Mouse (Mus musculus) layer of hippocampus, adult 18-20 months (tissue): ENCODE measurements around the gene Glipr1. TPM values are rescaled to one million over a fixed set of nuclear protein-coding genes. Genes with fewer than 3 reads are reported as not detected.
"Not testable (repeated sequence)": the region's sequence is repeated elsewhere in the genome, so short reads cannot be mapped to it uniquely, and the experiment has no call there.

Source experiments
- DNase-seq, 2 experiments: peaks; one replicate each; pipeline ENCODE4 v3.0.0; 2022; ENCODE audit warnings: low spot score in 2 of 2
- long read RNA-seq: library from polyadenylated mRNA; stranded (forward); transcript quantifications from one replicate; pipeline ENCODE4 v2.0.0, GENCODE M21; 2021
- total RNA-seq, 2 experiments: library from RNA; stranded (reverse); gene quantifications; 2 replicates each; pipeline ENCODE4 v1.2.3; 2021

Glipr1 gene
- total RNA-seq, result 1 to 10 TPM in 1 of 2 experiments, under 1 TPM in 1; 0.81 to 1.8 TPM
- long read RNA-seq, partial matches to known transcripts, result 0 of 1 reads
- long read RNA-seq, other reads (novel, unspliced or antisense), result 0 of 1 reads

DNA sequence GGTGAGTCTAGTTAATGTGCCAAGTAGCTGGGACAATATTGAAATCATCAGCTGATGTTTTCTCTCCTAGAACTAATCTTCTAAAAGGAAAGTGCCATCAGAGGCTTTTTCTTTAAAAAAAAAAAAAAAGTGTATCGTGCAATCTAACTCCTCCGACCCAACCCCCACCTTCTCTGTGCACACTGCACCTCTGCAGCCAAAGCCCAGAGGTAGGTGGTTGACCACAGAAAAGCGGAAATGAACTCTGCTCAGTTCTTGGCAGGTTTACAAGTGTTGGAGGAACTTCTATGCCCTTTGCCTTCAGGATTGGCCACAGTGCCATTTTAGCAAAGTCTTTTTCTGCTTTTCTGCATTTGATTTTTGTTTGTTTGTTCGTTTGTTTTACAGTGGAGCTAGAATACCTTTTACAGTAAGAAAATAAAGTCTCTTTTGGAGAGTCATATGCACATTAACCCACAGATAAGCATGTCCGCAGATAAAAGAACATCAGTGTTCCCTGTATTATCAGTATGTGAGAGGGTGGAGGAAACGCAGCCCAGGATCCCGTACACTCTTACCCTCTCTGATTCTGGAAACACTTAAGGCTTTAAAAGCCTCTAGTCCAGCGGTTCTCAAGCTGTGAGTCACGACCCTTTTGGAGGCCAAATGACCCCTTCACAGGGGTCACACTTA, at the start of gene Glipr1:
Glipr1 (minus strand) TSS at position 88 of the 672 bp plus-strand sequence.
- no peak for DNase-seq

GRCm38 (mm10) chr10:112051956-112052355, 49.5 kb upstream of the Glipr1 start:
- DNase-seq, result not testable (repeated sequence)

- DNase-seq, result no peak
These were observed 48.8 kb upstream of the Glipr1 start for GRCm38 (mm10) chr10:112051220-112051619.

DNA sequence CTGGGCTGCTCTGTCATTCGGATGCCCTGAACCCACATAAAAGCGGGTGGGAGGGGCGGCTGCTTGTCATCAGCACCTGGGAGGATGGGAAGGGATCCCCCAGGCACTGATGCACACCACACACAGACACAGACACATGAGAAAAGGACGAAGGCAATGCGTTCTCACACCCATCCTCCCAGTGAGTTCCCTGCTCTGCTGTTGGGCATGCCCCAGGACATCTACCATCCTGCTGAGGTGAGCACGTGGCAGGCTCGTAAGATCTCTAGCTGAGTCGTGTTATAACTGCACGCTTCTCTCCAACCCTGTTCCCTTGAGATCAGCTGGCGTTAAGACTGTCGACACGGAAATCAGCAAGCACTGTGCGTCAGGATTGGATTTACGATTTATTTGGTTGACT, 41.9 kb upstream of the Glipr1 start:
- not testable (repeated sequence) for DNase-seq

GRCm38 (mm10) chr10:112043523-112043922, 41.1 kb upstream of the Glipr1 start:
- not testable (repeated sequence) for DNase-seq

DNA sequence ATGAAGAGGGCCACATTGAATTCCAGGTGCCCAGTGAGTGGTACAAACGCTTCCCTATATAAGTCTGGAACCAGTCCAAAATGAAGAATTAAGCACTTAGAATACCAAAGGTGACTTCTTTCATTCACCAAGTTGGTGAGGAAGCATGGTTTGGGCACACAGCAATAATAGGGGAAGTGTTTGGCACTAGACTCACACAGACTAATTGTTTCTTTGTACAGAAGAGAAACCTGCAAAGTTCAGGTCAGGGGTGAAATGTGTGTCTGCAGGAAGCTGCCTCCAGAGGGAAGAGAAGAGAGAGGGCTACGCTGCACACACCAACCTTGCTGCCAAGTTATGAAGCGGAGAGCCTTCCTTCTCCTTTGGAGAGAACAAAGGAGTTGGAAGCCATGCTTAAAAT, 26.3 kb upstream of the Glipr1 start:
- not testable (repeated sequence) for DNase-seq

DNA sequence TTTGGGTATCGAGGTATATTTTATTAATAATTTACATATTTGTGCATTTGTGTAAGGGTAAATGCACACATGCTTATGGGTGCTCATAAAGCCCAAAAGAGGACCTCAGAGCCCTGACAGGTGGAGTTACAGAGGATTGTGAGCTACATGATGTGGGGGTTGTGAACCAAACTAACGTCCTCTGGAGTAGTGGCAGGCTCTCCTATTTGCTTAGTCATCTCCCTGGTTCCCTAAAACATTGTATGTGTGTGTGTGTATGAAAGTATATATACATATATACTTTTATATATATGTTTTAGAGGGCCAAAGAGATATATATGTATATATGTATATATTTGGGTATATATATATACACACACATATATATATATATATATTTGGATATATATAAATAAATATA, 21.2 kb upstream of the Glipr1 start:
- DNase-seq, result no peak

GRCm38 (mm10) chr10:112009511-112009910, 7.1 kb upstream of the Glipr1 start:
- DNase-seq, result not testable (repeated sequence)

GRCm38 (mm10) chr10:112001756-112002520, 493 bp downstream of the Glipr1 start:
- DNase-seq, result no peak

- DNase-seq, result no peak
These were observed 1.1 kb downstream of the Glipr1 start for GRCm38 (mm10) chr10:112001350-112001749.

DNA sequence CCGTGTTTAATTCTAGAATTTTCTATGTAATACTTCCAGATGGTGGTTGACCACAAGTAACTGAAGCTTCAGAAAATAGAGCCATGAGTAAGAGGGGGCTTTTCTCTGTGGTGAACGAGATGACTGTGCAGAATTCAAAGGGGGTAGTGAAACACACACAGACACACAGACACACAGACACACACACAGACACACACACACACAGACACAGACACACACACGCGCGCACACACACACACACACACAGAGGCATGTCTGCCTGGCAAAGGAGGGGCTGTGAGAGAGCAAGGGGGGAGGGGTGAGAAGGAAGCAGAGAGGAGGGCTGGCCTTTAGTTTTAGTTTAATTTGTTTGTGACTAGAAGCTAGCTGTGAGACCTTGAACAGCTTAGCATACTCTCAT, 1.9 kb downstream of the Glipr1 start:
- DNase-seq, result no peak

- no peak for DNase-seq
These were observed 2.7 kb downstream of the Glipr1 start for GRCm38 (mm10) chr10:111999765-112000164.

- no peak for DNase-seq
These were observed 4.8 kb downstream of the Glipr1 start for GRCm38 (mm10) chr10:111997671-111998070.

GRCm38 (mm10) chr10:111996911-111997347, 5.5 kb downstream of the Glipr1 start:
- no peak for DNase-seq

- DNase-seq, result no peak
These were observed 5.9 kb downstream of the Glipr1 start for GRCm38 (mm10) chr10:111996549-111996904.

DNA sequence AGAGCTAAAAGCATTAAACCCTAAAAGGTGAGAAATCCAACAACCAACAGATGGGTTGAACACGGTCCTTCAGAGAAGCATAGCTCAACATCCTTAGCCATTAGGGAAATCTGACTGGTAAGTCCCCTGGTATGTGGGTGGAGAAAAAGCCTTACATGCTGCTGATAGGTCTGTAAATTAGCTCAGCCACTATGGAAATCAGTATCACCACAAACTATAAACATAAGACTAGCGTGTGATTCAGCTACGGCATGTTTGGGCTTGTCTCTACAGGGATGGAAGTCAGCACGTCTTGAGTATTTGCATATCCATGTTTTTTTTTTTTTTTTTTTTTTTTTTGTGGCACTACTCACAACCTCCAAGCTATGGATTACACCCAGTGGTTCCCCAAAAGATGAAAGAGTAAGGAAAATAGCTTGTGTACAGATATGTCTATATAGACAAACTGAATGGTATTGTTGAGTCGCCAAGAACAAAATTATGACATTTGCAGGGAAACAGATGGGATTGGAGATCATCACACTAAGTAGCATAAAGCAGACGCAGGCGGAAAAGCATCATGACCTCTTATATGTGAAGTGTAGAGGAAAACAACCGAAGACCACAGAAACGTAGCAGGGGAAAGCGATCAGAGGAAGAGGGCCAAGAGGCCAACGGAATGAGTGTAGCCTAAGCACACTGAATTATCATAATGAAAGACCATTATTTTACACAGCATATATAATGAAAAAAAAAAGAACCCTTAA, 6.5 kb downstream of the Glipr1 start:
- no peak for DNase-seq

DNA sequence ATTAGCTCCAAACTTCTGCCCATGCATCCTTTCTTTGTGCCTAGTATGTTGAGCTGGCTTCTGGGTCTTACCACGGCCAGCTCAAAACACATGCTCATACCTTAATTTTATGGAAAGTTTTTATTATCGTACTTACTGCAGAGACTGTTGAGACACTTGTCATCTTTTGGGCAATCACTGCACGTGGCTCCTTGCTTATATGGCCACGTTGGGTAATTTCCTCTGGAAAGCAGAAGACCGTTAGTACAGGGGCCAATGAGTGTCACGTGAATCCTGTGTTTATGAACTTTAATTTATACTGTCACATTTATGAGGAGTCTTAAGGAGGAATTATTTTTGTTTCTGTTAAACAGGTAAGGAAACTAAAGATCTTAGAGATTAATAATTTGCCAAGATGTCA, 16.0 kb downstream of the Glipr1 start:
- DNase-seq, result no peak

DNA sequence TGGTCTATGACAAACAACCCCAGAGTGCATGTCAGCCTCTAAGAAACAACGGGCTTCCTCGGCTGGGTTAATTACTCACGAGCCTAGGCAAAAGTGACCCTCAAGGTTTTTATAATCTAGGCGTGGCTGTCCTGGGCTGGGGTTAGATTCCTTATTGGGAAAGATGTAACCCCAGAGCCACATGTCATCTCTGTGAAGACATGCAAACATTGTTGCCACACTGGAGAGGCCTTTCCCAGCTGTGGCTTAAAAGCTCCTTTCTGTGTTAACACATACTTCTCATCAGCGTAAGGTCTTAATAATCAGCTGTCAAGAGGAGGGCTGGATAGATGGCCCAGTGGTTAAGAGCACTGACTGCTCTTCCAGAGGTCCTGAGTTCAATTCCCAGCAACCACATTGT, 19.4 kb downstream of the Glipr1 start:
- no peak for DNase-seq

DNA sequence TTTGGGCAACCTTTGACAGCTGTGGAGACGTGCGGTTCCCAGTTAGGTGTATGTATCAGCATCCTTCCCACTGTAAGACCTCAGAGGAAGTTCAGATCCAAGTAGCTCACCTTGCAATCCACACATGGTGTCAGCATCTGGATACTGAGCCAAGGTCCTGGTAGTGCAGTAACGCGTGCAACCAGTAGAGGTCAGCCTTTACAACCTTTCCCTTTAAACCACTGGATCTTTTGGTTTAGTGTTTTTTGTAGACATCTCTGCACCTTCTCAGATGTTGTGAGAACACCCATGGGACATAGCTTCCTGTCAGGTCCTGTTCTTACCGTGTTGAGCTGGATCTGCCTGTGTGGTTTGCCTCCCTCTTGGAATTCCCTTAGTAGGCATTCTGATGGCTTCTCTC, 24.8 kb downstream of the Glipr1 start:
- peak in 1 of 2 experiments; percentile 68 for DNase-seq

DNA sequence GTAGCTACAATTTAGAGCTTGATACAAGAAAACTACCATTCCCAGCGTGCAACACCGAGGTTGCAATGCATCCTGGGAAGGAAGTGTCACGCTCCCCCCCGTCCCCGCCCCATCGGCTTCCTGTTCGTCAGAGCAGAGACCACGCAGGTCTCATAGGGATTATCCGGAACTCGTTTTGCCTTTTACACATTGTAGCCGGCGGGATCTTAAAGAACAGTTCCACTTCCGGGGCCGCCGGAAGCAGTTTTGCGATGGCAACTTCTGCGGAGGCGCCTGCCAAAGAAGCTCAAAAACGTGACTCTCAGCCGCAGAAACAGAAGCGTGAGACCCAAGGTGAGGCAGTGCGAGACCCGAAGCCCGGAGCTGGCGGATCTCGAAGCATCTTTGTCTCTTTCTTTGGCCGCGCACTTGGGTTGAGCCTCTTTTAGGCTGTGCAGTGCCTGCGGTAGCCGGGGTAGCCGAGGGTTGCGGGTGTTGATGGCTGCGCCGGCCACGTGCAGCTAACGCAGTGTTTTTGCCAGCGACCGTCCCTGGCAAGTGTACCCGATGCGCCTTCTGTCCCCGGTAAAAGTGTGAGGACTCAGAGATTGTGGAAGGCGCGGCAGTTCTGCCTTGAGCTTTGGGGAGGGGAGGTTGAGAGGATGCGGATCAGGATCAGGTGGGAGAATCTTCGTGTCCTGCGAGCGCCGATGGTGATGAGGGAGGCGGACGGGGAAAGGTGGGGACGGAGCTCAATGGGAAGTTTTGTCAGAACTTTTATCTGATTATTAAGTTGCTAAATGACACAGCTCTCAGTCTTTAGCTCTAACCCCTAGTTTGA, 29.7 kb downstream of the Glipr1 start, which contains the start of gene Krr1:
Krr1 (plus strand) TSS at position 123 of the 820 bp plus-strand sequence.
- DNase-seq, result peak; percentile 83 to 96

GRCm38 (mm10) chr10:111971929-111972328, 30.5 kb downstream of the Glipr1 start:
- DNase-seq, result no peak
